Mouse (Mus musculus): ENCODE results near the gene Olfr373. TPM values are rescaled to one million over a fixed set of nuclear protein-coding genes. Genes with fewer than 3 reads are reported as not detected.
"Not testable (repeated sequence)": the region's sequence is repeated elsewhere in the genome, so short reads cannot be mapped to it uniquely, and the experiment has no call there.

Gene Olfr373
- not detected in 2 replicates for polyA plus RNA-seq (2016; fragmentation: Nextera tagmentation; extraction: Ambion mirVana)

DNA sequence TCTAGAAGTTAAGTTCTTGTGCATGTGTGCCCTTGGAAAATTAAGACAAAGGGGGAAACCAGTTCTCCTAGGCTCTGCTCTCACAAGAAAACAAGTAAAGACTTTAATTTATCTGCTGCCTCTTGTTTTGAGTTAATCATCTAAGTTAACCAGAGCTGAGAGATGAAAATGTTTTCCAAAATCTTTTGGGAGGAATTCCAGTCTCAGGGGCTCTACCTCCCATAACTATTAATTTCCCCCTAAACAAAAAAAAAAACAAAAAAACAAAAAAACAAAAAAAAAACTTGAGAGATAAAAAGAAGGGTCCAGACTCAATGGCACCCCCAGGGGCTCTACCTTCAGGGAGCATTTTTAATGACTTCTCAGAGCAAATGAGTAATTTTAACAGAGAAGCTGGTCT lies at the start of gene Olfr373:
Gene Olfr373, plus strand, starts transcription at position 301 of the 400 bp plus-strand sequence.
- H3K9me3 ChIP-seq (replicated peaks); H3K4me2 ChIP-seq (replicated peaks); H3K27me3 ChIP-seq; H3K27ac ChIP-seq; H3K9ac ChIP-seq; H3K36me3 ChIP-seq; H3K4me3 ChIP-seq; H3K4me1 ChIP-seq; ATAC-seq (ENCODE audit: low FRiP score): not testable (repeated sequence)

DNA sequence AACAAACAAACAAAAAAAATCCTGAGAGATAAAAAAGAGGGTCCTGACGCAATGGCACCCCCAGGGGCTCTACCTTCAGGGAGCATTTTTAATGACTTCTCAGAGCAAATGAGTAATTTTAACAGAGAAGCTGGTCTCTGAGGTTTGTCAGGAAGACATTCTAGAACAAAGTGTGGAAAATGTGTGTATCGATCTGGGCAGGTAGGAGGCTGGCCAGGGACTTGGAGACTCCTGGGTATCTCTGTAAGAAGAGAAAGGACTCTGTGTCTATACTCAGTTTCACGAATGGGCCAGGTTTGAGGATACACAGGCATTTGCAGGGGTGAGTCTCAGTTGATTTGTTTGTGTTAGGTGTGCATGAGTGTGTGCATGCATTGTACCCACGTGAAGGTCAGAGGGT lies 42.1 kb upstream of the Olfr373 start, which contains the start of gene Olfr372:
Gene Olfr372, plus strand, starts transcription at position 301 of the 400 bp plus-strand sequence.
- H3K36me3 ChIP-seq; H3K9me3 ChIP-seq (replicated peaks); H3K4me1 ChIP-seq; H3K4me3 ChIP-seq; H3K27ac ChIP-seq; ATAC-seq (ENCODE audit: low FRiP score); H3K9ac ChIP-seq; H3K4me2 ChIP-seq (replicated peaks); H3K27me3 ChIP-seq: not testable (repeated sequence)
- 81% methylated on average over 4 of the region's 4 CpGs for WGBS

DNA sequence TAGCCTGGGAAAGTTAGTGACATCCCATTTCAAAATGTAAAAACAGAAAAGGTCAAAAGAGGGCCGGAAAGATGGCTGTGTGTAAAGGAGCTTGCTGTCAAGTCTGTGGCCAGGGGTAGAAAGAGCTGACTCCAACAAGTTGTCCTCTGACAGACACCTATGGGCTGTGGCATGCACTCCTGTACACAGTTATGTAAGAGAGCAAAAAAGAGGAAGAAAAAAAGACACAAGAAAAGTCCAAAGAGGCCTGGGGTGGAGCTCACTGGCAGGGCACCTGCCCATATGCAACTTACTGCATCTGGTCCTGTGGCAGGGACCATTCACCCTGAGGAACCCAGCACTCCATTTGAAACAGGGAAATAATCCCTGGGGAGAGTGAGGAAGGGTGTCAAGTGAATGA lies 40.5 kb upstream of the Olfr373 start:
- Histone ChIP-seq H3K4me3 (no peak overlapping the region), H3K27me3 (no peaks in the 10 kb centered on the region), H3K4me2 (replicated peaks) (no peak overlapping the region), H3K4me1 (no peaks in the 10 kb centered on the region), H3K9me3 (replicated peaks) (no peaks in the 10 kb centered on the region), H3K36me3 (no peaks in the 10 kb centered on the region), H3K9ac (no peak overlapping the region), H3K27ac (no peak overlapping the region)
- no peak for ATAC-seq (ENCODE audit: low FRiP score)
- 85% methylated on average over 1 of the region's 1 CpGs for WGBS

DNA sequence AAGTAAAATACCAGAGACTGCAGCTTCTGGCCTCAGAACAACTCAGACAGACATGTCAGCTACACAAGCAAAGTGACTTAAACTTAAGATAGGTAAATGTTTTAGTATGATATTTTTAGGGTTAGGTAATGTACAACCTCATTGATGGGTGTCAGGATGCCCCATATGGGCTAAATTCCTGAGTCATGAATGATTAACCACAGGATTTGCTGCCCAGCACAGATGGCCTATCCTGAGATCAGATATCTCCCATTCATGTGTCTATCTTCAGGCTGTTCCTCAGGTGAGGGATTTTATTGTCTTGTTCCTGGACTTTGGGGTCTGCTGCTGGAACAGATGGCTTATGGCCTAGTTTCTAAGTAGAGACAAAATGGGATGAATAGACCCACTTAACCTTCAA lies 28.3 kb upstream of the Olfr373 start:
- H3K27ac ChIP-seq; ATAC-seq (ENCODE audit: low FRiP score); H3K27me3 ChIP-seq; H3K4me1 ChIP-seq; H3K4me2 ChIP-seq (replicated peaks); H3K9me3 ChIP-seq (replicated peaks); H3K36me3 ChIP-seq; H3K9ac ChIP-seq; H3K4me3 ChIP-seq: not testable (repeated sequence)

DNA sequence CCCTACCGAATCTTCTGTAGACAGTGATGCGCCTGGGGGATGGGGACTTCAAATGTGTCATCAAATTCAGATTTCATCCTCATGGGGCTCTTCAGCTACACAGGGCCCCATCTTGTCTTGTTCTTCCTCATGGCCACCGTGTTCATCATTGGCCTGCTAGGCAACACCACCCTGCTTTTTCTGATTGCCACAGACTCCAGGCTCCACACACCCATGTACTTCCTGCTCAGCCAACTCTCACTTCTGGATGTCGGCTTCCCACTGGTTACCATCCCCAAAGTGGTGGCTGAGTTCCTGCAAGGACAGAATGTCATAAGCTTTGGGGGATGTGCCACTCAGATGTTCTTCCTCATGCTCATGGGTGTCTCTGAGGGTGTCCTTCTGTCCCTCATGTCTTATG lies 25.3 kb upstream of the Olfr373 start:
- not testable (repeated sequence) for H3K9me3 ChIP-seq (replicated peaks); H3K36me3 ChIP-seq; H3K4me2 ChIP-seq (replicated peaks); ATAC-seq (ENCODE audit: low FRiP score); H3K4me3 ChIP-seq; H3K27me3 ChIP-seq; H3K27ac ChIP-seq; H3K9ac ChIP-seq; H3K4me1 ChIP-seq
- 84% methylated on average over 3 of the region's 4 CpGs for WGBS

DNA sequence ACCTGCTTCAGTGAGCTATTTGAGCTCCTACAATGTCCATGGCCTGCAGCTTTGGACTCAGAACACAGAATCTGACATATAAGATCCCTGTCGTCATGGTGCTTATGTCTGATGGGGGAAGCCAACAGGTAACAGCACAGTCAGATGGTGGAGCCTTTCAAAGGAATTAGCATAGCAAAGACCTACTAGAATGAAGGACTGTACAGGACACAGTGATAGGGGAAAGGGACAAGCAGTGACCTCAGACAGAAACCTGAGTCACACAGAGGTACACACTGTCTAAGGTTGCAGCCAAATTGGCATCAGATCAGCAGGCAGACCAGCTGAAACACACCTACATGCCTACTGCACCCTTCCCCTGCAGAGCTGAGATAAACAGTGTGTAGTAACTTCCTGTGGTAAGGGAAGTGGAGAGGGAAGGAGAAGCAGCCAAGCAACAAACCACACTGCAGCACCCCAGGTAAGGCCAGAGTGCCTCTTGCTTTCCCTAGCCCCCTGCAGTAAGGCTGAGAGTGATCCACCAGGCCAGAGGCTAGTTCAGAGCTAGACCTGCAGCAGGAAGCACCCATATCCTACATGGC lies 16.1 kb upstream of the Olfr373 start:
- not testable (repeated sequence) for H3K9me3 ChIP-seq (replicated peaks); H3K27ac ChIP-seq; H3K4me2 ChIP-seq (replicated peaks); H3K36me3 ChIP-seq; H3K9ac ChIP-seq; H3K27me3 ChIP-seq; H3K4me1 ChIP-seq; ATAC-seq (ENCODE audit: low FRiP score); H3K4me3 ChIP-seq
- 86% methylated on average over 1 of the region's 1 CpGs for WGBS

DNA sequence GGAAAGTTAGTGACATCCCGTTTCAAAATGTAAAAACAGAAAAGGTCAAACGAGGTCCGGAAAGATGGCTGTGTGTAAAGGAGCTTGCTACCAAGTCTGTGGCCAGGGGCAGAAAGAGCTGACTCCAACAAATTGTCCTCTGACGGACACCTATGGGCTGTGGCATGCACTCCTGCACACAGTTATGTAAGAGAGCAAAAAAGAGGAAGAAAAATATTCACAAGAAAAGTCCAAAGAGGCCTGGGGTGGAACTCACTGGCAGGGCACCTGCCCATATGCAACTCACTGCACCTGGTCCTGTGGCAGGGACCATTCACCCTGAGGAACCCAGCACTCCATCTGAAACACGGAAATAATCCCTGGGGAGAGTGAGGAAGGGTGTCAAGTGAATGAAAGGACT lies 1.8 kb downstream of the Olfr373 start:
- ATAC-seq (ENCODE audit: low FRiP score): no peak
- Histone ChIP-seq H3K9me3 (replicated peaks) (no peaks in the 10 kb centered on the region), H3K27ac (no peak overlapping the region), H3K27me3 (no peaks in the 10 kb centered on the region), H3K9ac (no peak overlapping the region), H3K36me3 (no peaks in the 10 kb centered on the region), H3K4me3 (no peak overlapping the region), H3K4me2 (replicated peaks) (no peak overlapping the region), H3K4me1 (no peaks in the 10 kb centered on the region)
- 78% methylated on average over 5 of the region's 5 CpGs for WGBS

DNA sequence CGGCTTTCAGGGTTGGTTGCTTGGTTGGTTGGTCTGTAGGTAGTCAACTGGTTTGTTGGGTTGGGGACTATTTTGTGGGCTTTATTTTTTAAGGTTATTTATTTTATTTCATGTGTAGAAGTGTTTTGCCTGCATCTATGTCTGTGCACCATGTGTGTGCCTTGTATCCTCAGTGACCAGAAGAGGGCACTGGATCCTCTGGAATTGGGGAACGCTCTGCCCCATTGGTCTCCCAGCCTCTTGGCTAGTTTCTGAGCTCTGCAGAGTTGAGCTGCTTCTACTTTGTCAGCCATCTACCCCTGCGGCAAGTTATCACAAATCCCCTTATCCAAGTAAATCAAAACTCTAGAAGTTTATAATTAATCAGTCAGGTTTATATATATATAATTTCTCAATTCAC lies 4.6 kb downstream of the Olfr373 start:
- H3K27ac ChIP-seq; ATAC-seq (ENCODE audit: low FRiP score); H3K36me3 ChIP-seq; H3K4me1 ChIP-seq; H3K4me3 ChIP-seq; H3K9me3 ChIP-seq (replicated peaks); H3K4me2 ChIP-seq (replicated peaks); H3K27me3 ChIP-seq; H3K9ac ChIP-seq: not testable (repeated sequence)
- 82% methylated on average over 3 of the region's 3 CpGs for WGBS

DNA sequence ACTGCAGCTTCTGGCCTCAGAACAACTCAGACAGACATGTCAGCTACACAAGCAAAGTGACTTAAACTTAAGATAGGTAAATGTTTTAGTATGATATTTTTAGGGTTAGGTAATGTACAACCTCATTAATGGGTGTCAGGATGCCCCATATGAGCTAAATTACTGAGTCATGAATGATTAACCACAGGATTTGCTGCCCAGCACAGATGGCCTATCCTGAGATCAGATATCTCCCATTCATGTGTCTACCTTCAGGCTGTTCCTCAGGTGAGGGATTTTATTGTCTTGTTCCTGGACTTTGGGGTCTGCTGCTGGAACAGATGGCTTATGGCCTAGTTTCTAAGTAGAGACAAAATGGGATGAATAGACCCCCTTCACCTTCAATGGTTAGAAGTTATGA lies 13.7 kb downstream of the Olfr373 start:
- not testable (repeated sequence) for H3K4me2 ChIP-seq (replicated peaks); ATAC-seq (ENCODE audit: low FRiP score); H3K9ac ChIP-seq; H3K27ac ChIP-seq; H3K9me3 ChIP-seq (replicated peaks); H3K4me1 ChIP-seq; H3K4me3 ChIP-seq; H3K36me3 ChIP-seq; H3K27me3 ChIP-seq

DNA sequence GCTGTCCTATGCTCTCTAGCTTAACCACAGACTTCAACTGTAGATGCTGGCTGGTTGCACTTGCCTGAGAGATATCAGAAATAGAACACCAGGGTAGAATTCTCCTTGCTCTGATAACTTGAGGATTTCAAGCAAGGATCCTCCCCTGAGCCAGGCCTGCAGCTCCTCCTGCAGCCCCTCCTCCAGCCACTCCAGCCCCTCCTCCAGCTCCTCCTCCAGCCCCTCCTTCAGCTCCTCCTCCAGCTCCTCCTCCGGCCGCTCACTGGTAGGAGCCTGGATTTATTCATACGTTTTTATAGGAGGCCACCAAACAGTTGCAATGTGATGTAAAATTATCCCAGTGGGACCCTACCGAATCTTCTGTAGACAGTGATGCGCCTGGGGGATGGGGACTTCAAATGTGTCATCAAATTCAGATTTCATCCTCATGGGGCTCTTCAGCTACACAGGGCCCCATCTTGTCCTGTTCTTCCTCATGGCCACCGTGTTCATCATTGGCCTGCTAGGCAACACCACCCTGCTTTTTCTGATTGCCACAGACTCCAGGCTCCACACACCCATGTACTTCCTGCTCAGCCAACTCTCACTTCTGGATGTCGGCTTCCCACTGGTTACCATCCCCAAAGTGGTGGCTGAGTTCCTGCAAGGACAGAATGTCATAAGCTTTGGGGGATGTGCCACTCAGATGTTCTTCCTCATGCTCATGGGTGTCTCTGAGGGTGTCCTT lies 16.6 kb downstream of the Olfr373 start:
- not testable (repeated sequence) for H3K27me3 ChIP-seq; H3K9ac ChIP-seq; ATAC-seq (ENCODE audit: low FRiP score); H3K4me3 ChIP-seq; H3K4me1 ChIP-seq; H3K4me2 ChIP-seq (replicated peaks); H3K9me3 ChIP-seq (replicated peaks); H3K36me3 ChIP-seq; H3K27ac ChIP-seq
- WGBS: 62% methylated on average over 6 of the region's 7 CpGs

DNA sequence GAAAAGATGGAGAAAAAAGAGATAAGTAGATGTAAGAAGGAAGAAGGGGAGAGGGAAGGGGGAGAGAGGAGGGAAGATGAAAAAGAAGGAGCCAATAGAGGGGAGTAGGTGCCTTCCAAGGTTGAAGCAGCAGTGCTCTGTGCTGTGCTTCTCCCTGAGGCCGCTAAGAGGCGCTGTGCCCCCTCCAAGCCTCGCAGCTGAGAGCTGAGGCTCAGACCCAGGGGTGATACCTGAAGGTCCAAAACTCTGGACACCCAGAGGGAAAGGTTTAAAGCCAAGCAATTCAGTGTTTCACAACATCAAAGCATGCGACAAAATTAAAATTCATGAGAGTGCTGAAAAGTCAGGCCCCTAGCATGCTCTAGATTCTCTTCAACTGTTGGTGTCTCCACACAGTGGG lies 22.2 kb downstream of the Olfr373 start:
- no peak overlapping the region for H3K9ac ChIP-seq
- H3K4me3 ChIP-seq: no peak overlapping the region
- no peak overlapping the region for H3K4me2 ChIP-seq (replicated peaks)
- peaks cover 7% of the 10 kb centered on the region for H3K9me3 ChIP-seq (replicated peaks)
- H3K27me3 ChIP-seq: no peaks in the 10 kb centered on the region
- no peaks in the 10 kb centered on the region for H3K36me3 ChIP-seq
- ATAC-seq (ENCODE audit: low FRiP score): no peak
- no peaks in the 10 kb centered on the region for H3K4me1 ChIP-seq
- no peak overlapping the region for H3K27ac ChIP-seq
- 26% methylated on average over 4 of the region's 4 CpGs for WGBS

DNA sequence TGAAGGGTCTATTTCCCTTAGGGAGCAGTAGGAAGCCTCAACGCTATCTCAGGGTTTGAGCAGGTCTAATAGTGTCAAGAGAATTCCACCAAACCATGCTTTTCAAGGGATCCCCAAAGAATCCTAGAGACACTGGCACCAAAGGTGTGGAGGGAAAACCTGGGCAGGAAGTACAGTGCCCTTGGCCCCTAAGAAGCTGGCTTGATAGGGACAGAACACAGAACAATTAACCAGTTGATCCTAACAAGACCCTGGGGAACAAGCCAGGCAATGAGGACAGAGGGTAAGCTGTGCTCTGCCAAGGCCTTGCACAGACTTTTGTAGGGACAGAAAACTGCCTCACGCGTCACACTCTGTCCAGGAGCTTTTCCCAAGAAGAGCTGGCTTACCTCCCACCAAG lies 23.8 kb downstream of the Olfr373 start, which contains the start of gene Olfr374:
Gene Olfr374, plus strand, starts transcription at position 301 of the 400 bp plus-strand sequence.
- H3K36me3 ChIP-seq: no peaks in the 10 kb centered on the region
- ATAC-seq (ENCODE audit: low FRiP score): no peak
- peaks cover 7% of the 10 kb centered on the region for H3K9me3 ChIP-seq (replicated peaks)
- WGBS: 95% methylated on average over 3 of the region's 3 CpGs
- H3K27ac ChIP-seq: no peak within 1 kb of the TSS
- no peak within 1 kb of the TSS for H3K4me3 ChIP-seq
- no peak within 1 kb of the TSS for H3K4me2 ChIP-seq (replicated peaks)
- no peaks in the 10 kb centered on the region for H3K4me1 ChIP-seq
- no peaks in the 10 kb centered on the region for H3K27me3 ChIP-seq
- no peak within 1 kb of the TSS for H3K9ac ChIP-seq

DNA sequence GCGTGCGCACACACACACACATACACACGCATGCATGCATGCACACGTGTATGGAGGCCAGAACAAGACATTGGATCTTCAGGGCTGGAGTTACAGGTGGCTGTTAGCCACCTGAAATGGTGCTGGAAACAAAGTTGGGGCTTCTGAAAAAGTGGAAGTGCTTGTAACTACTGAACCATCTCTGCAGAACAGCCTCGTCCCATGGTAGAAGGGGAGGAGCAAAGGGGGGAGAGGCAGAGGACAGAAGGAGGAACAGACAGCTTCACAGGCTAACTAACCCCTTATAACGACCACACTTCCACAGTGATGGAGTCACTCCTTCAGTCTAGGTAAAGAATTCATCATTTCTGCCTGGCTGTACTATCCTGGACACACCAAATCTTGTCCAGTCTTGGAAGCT lies 27.9 kb downstream of the Olfr373 start:
- H3K4me2 ChIP-seq (replicated peaks): no peak overlapping the region
- no peak for ATAC-seq (ENCODE audit: low FRiP score)
- H3K4me1 ChIP-seq: no peaks in the 10 kb centered on the region
- no peaks in the 10 kb centered on the region for H3K27me3 ChIP-seq
- no peak overlapping the region for H3K4me3 ChIP-seq
- 74% methylated on average over 6 of the region's 6 CpGs for WGBS
- no peak overlapping the region for H3K9ac ChIP-seq
- no peaks in the 10 kb centered on the region for H3K9me3 ChIP-seq (replicated peaks)
- no peak overlapping the region for H3K27ac ChIP-seq
- no peaks in the 10 kb centered on the region for H3K36me3 ChIP-seq
